In genomic region chr11:102184253-102184645, GRCm38 (mm10) we compare ENCODE assay signal across 9 mouse cellular contexts. TPM values are rescaled to one million over a fixed set of nuclear protein-coding genes. Genes with fewer than 3 reads are reported as not detected.
DNase-seq lines count a peak whose midpoint lies in the region; ATAC-seq and TF ChIP-seq lines count a peak whose summit lies in the region.
"Had no signal": no experiment of that assay in that cellular context is flagged by ENCODE, and none has a peak within 500 bp of the region (broad histone marks: within the 10 kb centered on the region; RNA-seq: fewer than 3 reads in every experiment).

No protein-coding gene starts in this region.

- H3K27me3 ChIP-seq in hindbrain, embryonic 15.5 days = no peaks in the 10 kb centered on the region
- no peaks in the 10 kb centered on the region for H3K27me3 ChIP-seq in midbrain, postnatal 0 days (ENCODE audit: insufficient read depth, low read length)

- no peak for DNase-seq in layer of hippocampus, adult 2 months (ENCODE audit: low spot score in 2 of 2)
- no peak for DNase-seq in layer of hippocampus, postnatal 25 days (ENCODE audit: extremely low spot score in 1 of 2, low spot score in 1 of 2)
- DNase-seq in midbrain, postnatal 0 days (ENCODE audit: low spot score) = no peak
- DNase-seq in right cerebral cortex, postnatal 14 days = no peak
- DNase-seq in adrenal gland, postnatal 14 days = no peak
- DNase-seq in cerebellum, adult 8-10 months = no peak

- H3K4me2 ChIP-seq in hindbrain, embryonic 15.5 days = peak overlapping the region; percentile 69
- H3K4me2 ChIP-seq in midbrain, postnatal 0 days (ENCODE audit: low read depth, low read length, poor library complexity, severe bottlenecking) = peak overlapping the region; percentile 72

- no peak for TF ChIP-seq CTCF in layer of hippocampus, adult 2 months (conservative IDR thresholded peaks at IDR 0.05)
- TF ChIP-seq CTCF in midbrain, postnatal 0 days (IDR thresholded peaks at IDR 0.05) = no peak

- peak overlapping the region; percentile 94 for H3K4me3 ChIP-seq in layer of hippocampus, adult 2 months
- H3K4me3 ChIP-seq in brown adipose tissue, adult 24 weeks (ENCODE audit: insufficient read depth, low read depth, low read length) = peak overlapping the region; percentile 95
- peak overlapping the region; percentile 84 for H3K4me3 ChIP-seq in hindbrain, embryonic 15.5 days
- H3K4me3 ChIP-seq in midbrain, postnatal 0 days (ENCODE audit: low read depth, low read length) = peak overlapping the region; percentile 86

- no peaks in the 10 kb centered on the region for H3K9me3 ChIP-seq in hindbrain, embryonic 15.5 days
- no peaks in the 10 kb centered on the region for H3K9me3 ChIP-seq in midbrain, postnatal 0 days (ENCODE audit: low read length)

- peak overlapping the region; percentile 89 for H3K9ac ChIP-seq in hindbrain, embryonic 15.5 days
- peak overlapping the region; percentile 92 for H3K9ac ChIP-seq in midbrain, postnatal 0 days (replicated peaks; ENCODE audit: low read length, poor library complexity, severe bottlenecking)

- 9% methylated on average over 7 of the region's 7 CpGs for WGBS in hindbrain, embryonic 15.5 days
- 3% methylated on average over 7 of the region's 7 CpGs for WGBS in midbrain, postnatal 0 days

- H3K27ac ChIP-seq in layer of hippocampus, adult 2 months = peak overlapping the region; percentile 91
- peak overlapping the region; percentile 59 for H3K27ac ChIP-seq in brown adipose tissue, adult 24 weeks (replicated peaks; ENCODE audit: low read depth, low read length)
- H3K27ac ChIP-seq in hindbrain, embryonic 15.5 days (replicated peaks) = peak overlapping the region; percentile 95
- peak overlapping the region; percentile 95 for H3K27ac ChIP-seq in midbrain, postnatal 0 days (ENCODE audit: low read depth, low read length)

- 0 out of 2 replicates have a peak, but pooled peaks cover 7% of the 10 kb centered on the region for H3K4me1 ChIP-seq in brown adipose tissue, adult 24 weeks (ENCODE audit: control insufficient read depth, insufficient read depth, insufficient read length, low read length)
- peaks cover 28% of the 10 kb centered on the region for H3K4me1 ChIP-seq in hindbrain, embryonic 15.5 days (replicated peaks)
- 0 out of 2 replicates have a peak, but pooled peaks cover 7% of the 10 kb centered on the region for H3K4me1 ChIP-seq in midbrain, postnatal 0 days (ENCODE audit: insufficient read depth, low read length)

- H3K36me3 ChIP-seq in hindbrain, embryonic 15.5 days = peaks cover 19% of the 10 kb centered on the region
- H3K36me3 ChIP-seq in midbrain, postnatal 0 days (ENCODE audit: insufficient read depth, low read length) = peaks cover 9% of the 10 kb centered on the region; the same call in 1 of the 2 replicates

- no peak for ATAC-seq in hindbrain, embryonic 15.5 days (ENCODE audit: low FRiP score, low read depth)
- no peak for ATAC-seq in midbrain, postnatal 0 days (ENCODE audit: low FRiP score)

RNA-seq across cellular contexts. Expression of gene Lsm12, which starts 0.8 kb away (rescaled TPM):
- 10 to 100 TPM; 56.6 to 56.9 TPM for total RNA-seq in layer of hippocampus, adult 2 months (2021)
- total RNA-seq in layer of hippocampus, postnatal 25 days (2021) = 10 to 100 TPM; 62.0 to 62.7 TPM
- 93.7 and 101 TPM in 2 replicates for polyA plus RNA-seq in brown adipose tissue, adult 24 weeks (2012; ENCODE audit: insufficient read depth, insufficient read length, missing spikeins)
- 102 and 121 TPM in 2 replicates for polyA plus RNA-seq in hindbrain, embryonic 15.5 days (2015; fragmentation: Nextera tagmentation; extraction: Ambion mirVana)
- total RNA-seq in midbrain, postnatal 0 days (2014; rRNA removed) = 77.7 and 86.2 TPM in 2 replicates
- polyA plus RNA-seq in midbrain, postnatal 0 days (2015; fragmentation: Nextera tagmentation; extraction: Ambion mirVana) = 130 and 147 TPM in 2 replicates
- total RNA-seq in adrenal gland, postnatal 14 days (2021) = 78.7 and 81.0 TPM in 2 replicates

RNA-seq across cellular contexts. Expression of gene G6pc3, which starts 5.2 kb away (rescaled TPM):
- total RNA-seq in layer of hippocampus, adult 2 months (2021) = 10 to 100 TPM; 58.2 to 59.7 TPM
- 10 to 100 TPM; 53.5 to 58.2 TPM for total RNA-seq in layer of hippocampus, postnatal 25 days (2021)
- polyA plus RNA-seq in brown adipose tissue, adult 24 weeks (2012; ENCODE audit: insufficient read depth, insufficient read length, missing spikeins) = 41.4 and 51.7 TPM in 2 replicates
- 40.4 and 41.2 TPM in 2 replicates for polyA plus RNA-seq in hindbrain, embryonic 15.5 days (2015; fragmentation: Nextera tagmentation; extraction: Ambion mirVana)
- 43.1 and 68.5 TPM in 2 replicates for total RNA-seq in midbrain, postnatal 0 days (2014; rRNA removed)
- polyA plus RNA-seq in midbrain, postnatal 0 days (2015; fragmentation: Nextera tagmentation; extraction: Ambion mirVana) = 42.0 and 48.7 TPM in 2 replicates
- total RNA-seq in adrenal gland, postnatal 14 days (2021) = 82.8 and 83.7 TPM in 2 replicates

RNA-seq across cellular contexts. Expression of gene Tmem101, which starts 28.0 kb away (rescaled TPM):
- 10 to 100 TPM; 26.5 to 27.1 TPM for total RNA-seq in layer of hippocampus, adult 2 months (2021)
- 10 to 100 TPM; 24.2 to 30.3 TPM for total RNA-seq in layer of hippocampus, postnatal 25 days (2021)
- 3.3 and 7.9 TPM in 2 replicates for polyA plus RNA-seq in brown adipose tissue, adult 24 weeks (2012; ENCODE audit: insufficient read depth, insufficient read length, missing spikeins)
- 41.8 and 44.1 TPM in 2 replicates for polyA plus RNA-seq in hindbrain, embryonic 15.5 days (2015; fragmentation: Nextera tagmentation; extraction: Ambion mirVana)
- 35.2 and 41.1 TPM in 2 replicates for total RNA-seq in midbrain, postnatal 0 days (2014; rRNA removed)
- 42.4 and 44.4 TPM in 2 replicates for polyA plus RNA-seq in midbrain, postnatal 0 days (2015; fragmentation: Nextera tagmentation; extraction: Ambion mirVana)
- total RNA-seq in adrenal gland, postnatal 14 days (2021) = 14.4 and 16.5 TPM in 2 replicates

RNA-seq across cellular contexts. Expression of gene Nags, which starts 38.9 kb away (rescaled TPM):
- not detected for total RNA-seq in layer of hippocampus, adult 2 months (2021)
- not detected for total RNA-seq in layer of hippocampus, postnatal 25 days (2021)
- not detected in 2 replicates for polyA plus RNA-seq in brown adipose tissue, adult 24 weeks (2012; ENCODE audit: insufficient read depth, insufficient read length, missing spikeins)
- not detected in 2 replicates for polyA plus RNA-seq in hindbrain, embryonic 15.5 days (2015; fragmentation: Nextera tagmentation; extraction: Ambion mirVana)
- total RNA-seq in midbrain, postnatal 0 days (2014; rRNA removed) = 0.14 and 0.16 TPM in 2 replicates
- polyA plus RNA-seq in midbrain, postnatal 0 days (2015; fragmentation: Nextera tagmentation; extraction: Ambion mirVana) = 0.09 and 0.11 TPM in 2 replicates
- total RNA-seq in adrenal gland, postnatal 14 days (2021) = 0.60 and 5.8 TPM in 2 replicates
- total RNA-seq: left cerebral cortex, postnatal 36 days had no signal

RNA-seq across cellular contexts. Expression of gene Hdac5, which starts 45.7 kb away (rescaled TPM):
- total RNA-seq in layer of hippocampus, adult 2 months (2021) = 100 to 1,000 TPM; 233 to 243 TPM
- 100 to 1,000 TPM; 218 to 242 TPM for total RNA-seq in layer of hippocampus, postnatal 25 days (2021)
- polyA plus RNA-seq in brown adipose tissue, adult 24 weeks (2012; ENCODE audit: insufficient read depth, insufficient read length, missing spikeins) = 42.2 and 61.6 TPM in 2 replicates
- 82.7 and 84.9 TPM in 2 replicates for polyA plus RNA-seq in hindbrain, embryonic 15.5 days (2015; fragmentation: Nextera tagmentation; extraction: Ambion mirVana)
- 183 and 263 TPM in 2 replicates for total RNA-seq in midbrain, postnatal 0 days (2014; rRNA removed)
- polyA plus RNA-seq in midbrain, postnatal 0 days (2015; fragmentation: Nextera tagmentation; extraction: Ambion mirVana) = 61.9 and 65.9 TPM in 2 replicates
- 81.1 and 83.7 TPM in 2 replicates for total RNA-seq in adrenal gland, postnatal 14 days (2021)
